Mouse (Mus musculus): ENCODE data around the gene Rbm3. TPM values are rescaled to one million over a fixed set of nuclear protein-coding genes. Genes with fewer than 3 reads are reported as not detected.
A peak's percentile ranks its signal among the peaks of the same experiment; 100 is the strongest.
"Not testable (repeated sequence)": the region's sequence is repeated elsewhere in the genome, so short reads cannot be mapped to it uniquely, and the experiment has no call there.

The Rbm3 gene
- total RNA-seq, 1 experiment from 2014 or later: 1,314 TPM

GRCm38 (mm10) chrX:8132017-8132976 is 13.4 kb downstream of the Rbm3 start, which contains the start of gene Wdr13:
Wdr13 (minus strand) TSS chrX:8132892.
- ATAC-seq (replicated peaks; ENCODE audit: low read depth, poor library complexity, severe bottlenecking): peak; percentile 82

GRCm38 (mm10) chrX:8131393-8131792 is 14.3 kb downstream of the Rbm3 start:
- ATAC-seq (replicated peaks; ENCODE audit: low read depth, poor library complexity, severe bottlenecking): no peak

GRCm38 (mm10) chrX:8125235-8125634 is 20.4 kb downstream of the Rbm3 start:
- no peak; the same call in 1 of the 2 replicates for ATAC-seq (replicated peaks; ENCODE audit: low read depth, poor library complexity, severe bottlenecking)

GRCm38 (mm10) chrX:8123821-8124470 is 21.7 kb downstream of the Rbm3 start:
- ATAC-seq (replicated peaks; ENCODE audit: low read depth, poor library complexity, severe bottlenecking): no peak

- ATAC-seq (replicated peaks; ENCODE audit: low read depth, poor library complexity, severe bottlenecking): no peak
These were observed 28.4 kb downstream of the Rbm3 start for GRCm38 (mm10) chrX:8117264-8117663.

GRCm38 (mm10) chrX:8115275-8115674 is 30.4 kb downstream of the Rbm3 start:
- ATAC-seq (replicated peaks; ENCODE audit: low read depth, poor library complexity, severe bottlenecking): 0 out of 2 replicates have a peak, but pooled peaks have one; percentile 47

GRCm38 (mm10) chrX:8105019-8105418 is 40.7 kb downstream of the Rbm3 start:
- no peak for ATAC-seq (replicated peaks; ENCODE audit: low read depth, poor library complexity, severe bottlenecking)

- peak; percentile 82 for ATAC-seq (replicated peaks; ENCODE audit: low read depth, poor library complexity, severe bottlenecking)
These were observed 43.4 kb downstream of the Rbm3 start for GRCm38 (mm10) chrX:8102213-8102668.

GRCm38 (mm10) chrX:8101017-8101416 is 44.7 kb downstream of the Rbm3 start:
- ATAC-seq (replicated peaks; ENCODE audit: low read depth, poor library complexity, severe bottlenecking): no peak

- ATAC-seq (replicated peaks; ENCODE audit: low read depth, poor library complexity, severe bottlenecking): no peak
These were observed 46.2 kb downstream of the Rbm3 start for GRCm38 (mm10) chrX:8099435-8099834.

GRCm38 (mm10) chrX:8096787-8097242 is 48.9 kb downstream of the Rbm3 start:
- ATAC-seq (replicated peaks; ENCODE audit: low read depth, poor library complexity, severe bottlenecking): peak; percentile 99

- peak; percentile 84 for ATAC-seq (replicated peaks; ENCODE audit: low read depth, poor library complexity, severe bottlenecking)
These were observed 49.5 kb downstream of the Rbm3 start for GRCm38 (mm10) chrX:8096068-8096786.

- no peak for ATAC-seq (replicated peaks; ENCODE audit: low read depth, poor library complexity, severe bottlenecking)
These were observed 50.1 kb downstream of the Rbm3 start for GRCm38 (mm10) chrX:8095546-8095945.

GRCm38 (mm10) chrX:8090954-8091347 is 54.7 kb downstream of the Rbm3 start:
- ATAC-seq (replicated peaks; ENCODE audit: low read depth, poor library complexity, severe bottlenecking): not testable (repeated sequence)

- peak; percentile 100 for ATAC-seq (replicated peaks; ENCODE audit: low read depth, poor library complexity, severe bottlenecking)
These were observed 55.2 kb downstream of the Rbm3 start, which contains the start of gene Was for GRCm38 (mm10) chrX:8090346-8090953. Was (minus strand) TSS chrX:8090498.

GRCm38 (mm10) chrX:8089746-8090145 is 55.9 kb downstream of the Rbm3 start:
- ATAC-seq (replicated peaks; ENCODE audit: low read depth, poor library complexity, severe bottlenecking): peak; percentile 5; the same call in 1 of the 2 replicates
